Mouse (Mus musculus) hindbrain, embryonic 11.5 days (tissue): ENCODE results near the gene Acsm5. TPM values are rescaled to one million over a fixed set of nuclear protein-coding genes. Genes with fewer than 3 reads are reported as not detected.

ENCODE experiments used
- ATAC-seq: fragments of 200-750 bp; cut with Nextera tagmentation; 2 replicates; pipeline ENCODE4 v1.8.0; 2017; ENCODE audit warnings: mild to moderate bottlenecking, moderate TSS enrichment, moderate library complexity; ENCODE audit not compliant: low FRiP score
- DNase-seq: peaks from one replicate; pipeline ENCODE4 v3.0.0-alpha.2; 2015; ENCODE audit warnings: low spot score
- H3K27ac ChIP-seq: fragments of 300-500 bp; sonication (generic); 2 replicates; pipeline ENCODE4 v1.5.1; 2014; ENCODE audit warnings: mild to moderate bottlenecking, low read depth, low read length
- H3K27me3 ChIP-seq: fragments of 300-500 bp; sonication (generic); 2 replicates; pipeline ENCODE4 v1.6.1; 2014; ENCODE audit warnings: mild to moderate bottlenecking, low read length, moderate library complexity, mixed read lengths; ENCODE audit not compliant: control insufficient read depth, insufficient read depth
- H3K36me3 ChIP-seq: fragments of 300-500 bp; sonication (generic); 2 replicates; pipeline ENCODE4 v1.6.1; 2014; ENCODE audit warnings: mild to moderate bottlenecking, low read length, moderate library complexity, mixed read lengths; ENCODE audit not compliant: control insufficient read depth, insufficient read depth
- H3K4me1 ChIP-seq: fragments of 300-500 bp; sonication (generic); replicated peaks from 2 replicates; pipeline ENCODE4 v1.6.1; 2014; ENCODE audit warnings: low read length, mixed read lengths; ENCODE audit not compliant: control insufficient read depth, insufficient read depth
- H3K4me2 ChIP-seq: fragments of 300-500 bp; sonication (generic); replicated peaks from 2 replicates; pipeline ENCODE4 v1.6.1; 2014; ENCODE audit warnings: mild to moderate bottlenecking, low read depth, low read length
- H3K4me3 ChIP-seq: fragments of 300-500 bp; sonication (generic); 2 replicates; pipeline ENCODE4 v1.5.1; 2014; ENCODE audit warnings: low read depth, low read length
- H3K9ac ChIP-seq: fragments of 300-500 bp; sonication (generic); 2 replicates; pipeline ENCODE4 v1.6.1; 2014; ENCODE audit warnings: low read depth, low read length
- H3K9me3 ChIP-seq: fragments of 300-500 bp; sonication (generic); 2 replicates; pipeline ENCODE4 v1.6.1; 2016; ENCODE audit warnings: low read length; ENCODE audit not compliant: control insufficient read depth
- WGBS: fragments of 180-500 bp; shearing (Covaris S2); extraction: QIAGEN DNeasy Blood & Tissue Kit; methylation state at CpG from one replicate; pipeline ENCODE4 v1.1.7; 2014; 5-methylcytosine and 5-hydroxymethylcytosine counted together
- polyA plus RNA-seq: library from polyadenylated mRNA; unstranded; fragments of >200 nt; fragmentation: Nextera tagmentation; extraction: Ambion mirVana; gene quantifications from 2 replicates; pipeline ENCODE4 v1.2.1, GENCODE M21; 2014

Gene Acsm5
- polyA plus RNA-seq, 1 experiment from 2014 or later = not detected

GRCm38 (mm10) chr7:119527548-119527947 lies 8.3 kb downstream of the Acsm5 start:
- H3K27ac ChIP-seq = no peak overlapping the region
- H3K4me1 ChIP-seq = no peaks in the 10 kb centered on the region
- 85% methylated on average over 2 of the region's 2 CpGs for WGBS
- H3K4me2 ChIP-seq = no peak overlapping the region
- no peak for ATAC-seq
- no peaks in the 10 kb centered on the region for H3K27me3 ChIP-seq
- no peaks in the 10 kb centered on the region for H3K36me3 ChIP-seq
- no peaks in the 10 kb centered on the region for H3K9me3 ChIP-seq
- no peak overlapping the region for H3K4me3 ChIP-seq
- no peak overlapping the region for H3K9ac ChIP-seq
- no peak for DNase-seq

GRCm38 (mm10) chr7:119528617-119529016 lies 9.4 kb downstream of the Acsm5 start:
- no peaks in the 10 kb centered on the region for H3K4me1 ChIP-seq
- H3K4me2 ChIP-seq = no peak overlapping the region
- no peak overlapping the region for H3K9ac ChIP-seq
- ATAC-seq (no peak), DNase-seq (no peak)
- no peaks in the 10 kb centered on the region for H3K36me3 ChIP-seq
- H3K27ac ChIP-seq = no peak overlapping the region
- 85% methylated on average over 7 of the region's 7 CpGs for WGBS
- no peaks in the 10 kb centered on the region for H3K9me3 ChIP-seq
- H3K4me3 ChIP-seq = no peak overlapping the region
- H3K27me3 ChIP-seq = no peaks in the 10 kb centered on the region

GRCm38 (mm10) chr7:119532924-119533323 lies 13.7 kb downstream of the Acsm5 start:
- no peaks in the 10 kb centered on the region for H3K4me1 ChIP-seq
- no peaks in the 10 kb centered on the region for H3K36me3 ChIP-seq
- H3K4me3 ChIP-seq = no peak overlapping the region
- no peaks in the 10 kb centered on the region for H3K9me3 ChIP-seq
- no peak overlapping the region for H3K4me2 ChIP-seq
- H3K27ac ChIP-seq = no peak overlapping the region
- ATAC-seq (no peak), DNase-seq (no peak)
- H3K9ac ChIP-seq = no peak overlapping the region
- no peaks in the 10 kb centered on the region for H3K27me3 ChIP-seq
- WGBS = 65% methylated on average over 1 of the region's 1 CpGs

- Histone ChIP-seq H3K27ac (no peak overlapping the region), H3K36me3 (no peaks in the 10 kb centered on the region), H3K4me2 (no peak overlapping the region), H3K4me3 (no peak overlapping the region), H3K9me3 (no peaks in the 10 kb centered on the region), H3K9ac (no peak overlapping the region), H3K27me3 (no peaks in the 10 kb centered on the region), H3K4me1 (no peaks in the 10 kb centered on the region)
- DNase-seq (no peak), ATAC-seq (no peak)
- WGBS = 86% methylated on average over 2 of the region's 2 CpGs
Observed at GRCm38 (mm10) chr7:119534389-119534788, 15.1 kb downstream of the Acsm5 start.

GRCm38 (mm10) chr7:119542445-119542844 lies 23.2 kb downstream of the Acsm5 start:
- no peaks in the 10 kb centered on the region for H3K36me3 ChIP-seq
- H3K9ac ChIP-seq = no peak overlapping the region
- no peaks in the 10 kb centered on the region for H3K9me3 ChIP-seq
- H3K4me1 ChIP-seq = no peaks in the 10 kb centered on the region
- WGBS = 86% methylated on average over 2 of the region's 2 CpGs
- H3K4me2 ChIP-seq = no peak overlapping the region
- H3K27ac ChIP-seq = no peak overlapping the region
- H3K27me3 ChIP-seq = no peaks in the 10 kb centered on the region
- DNase-seq = no peak
- H3K4me3 ChIP-seq = no peak overlapping the region
- ATAC-seq = no peak

- no peak overlapping the region for H3K27ac ChIP-seq
- H3K4me2 ChIP-seq = no peak overlapping the region
- H3K27me3 ChIP-seq = no peaks in the 10 kb centered on the region
- ATAC-seq (no peak), DNase-seq (no peak)
- no peaks in the 10 kb centered on the region for H3K9me3 ChIP-seq
- no peaks in the 10 kb centered on the region for H3K4me1 ChIP-seq
- no peaks in the 10 kb centered on the region for H3K36me3 ChIP-seq
- no peak overlapping the region for H3K4me3 ChIP-seq
- H3K9ac ChIP-seq = no peak overlapping the region
Observed at GRCm38 (mm10) chr7:119545572-119545971, 26.3 kb downstream of the Acsm5 start.

- DNase-seq (no peak), ATAC-seq (no peak)
- Histone ChIP-seq H3K4me2 (no peak overlapping the region), H3K9me3 (no peaks in the 10 kb centered on the region), H3K4me3 (no peak overlapping the region), H3K9ac (no peak overlapping the region), H3K4me1 (no peaks in the 10 kb centered on the region), H3K27me3 (no peaks in the 10 kb centered on the region), H3K27ac (no peak overlapping the region), H3K36me3 (no peaks in the 10 kb centered on the region)
- WGBS = 91% methylated on average over 3 of the region's 3 CpGs
Observed at GRCm38 (mm10) chr7:119550471-119551222, 31.4 kb downstream of the Acsm5 start.

GRCm38 (mm10) chr7:119554040-119554439 lies 34.8 kb downstream of the Acsm5 start, which contains the start of gene Acsm2:
TSS of gene Acsm2 (plus strand) at chr7:119554340.
- ATAC-seq (no peak), DNase-seq (no peak)
- no peaks in the 10 kb centered on the region for H3K4me1 ChIP-seq
- no peak within 1 kb of the TSS for H3K9ac ChIP-seq
- no peak within 1 kb of the TSS for H3K27ac ChIP-seq
- H3K4me2 ChIP-seq = no peak within 1 kb of the TSS
- no peaks in the 10 kb centered on the region for H3K27me3 ChIP-seq
- 92% methylated on average over 1 of the region's 1 CpGs for WGBS
- H3K9me3 ChIP-seq = no peaks in the 10 kb centered on the region
- H3K4me3 ChIP-seq = no peak within 1 kb of the TSS
- no peaks in the 10 kb centered on the region for H3K36me3 ChIP-seq

- DNase-seq (no peak), ATAC-seq (no peak)
- Histone ChIP-seq H3K9me3 (no peaks in the 10 kb centered on the region), H3K9ac (no peak overlapping the region), H3K4me1 (no peaks in the 10 kb centered on the region), H3K4me2 (no peak overlapping the region), H3K36me3 (no peaks in the 10 kb centered on the region), H3K27ac (no peak overlapping the region), H3K4me3 (no peak overlapping the region), H3K27me3 (no peaks in the 10 kb centered on the region)
- 91% methylated on average over 3 of the region's 3 CpGs for WGBS
Observed at GRCm38 (mm10) chr7:119559789-119560451, 40.7 kb downstream of the Acsm5 start.
